Mouse (Mus musculus): ENCODE measurements around the gene Magee2. TPM values are rescaled to one million over a fixed set of nuclear protein-coding genes. Genes with fewer than 3 reads are reported as not detected.
"Not testable (repeated sequence)": the region's sequence is repeated elsewhere in the genome, so short reads cannot be mapped to it uniquely, and the experiment has no call there.

The Magee2 gene
- total RNA-seq (2015; ENCODE audit: low replicate concordance) (3.6 TPM in 1 of 2 replicates, not detected in the other), total RNA-seq (2017; ENCODE audit: low replicate concordance) (0.08 TPM in 1 of 2 replicates, not detected in the other)

DNA sequence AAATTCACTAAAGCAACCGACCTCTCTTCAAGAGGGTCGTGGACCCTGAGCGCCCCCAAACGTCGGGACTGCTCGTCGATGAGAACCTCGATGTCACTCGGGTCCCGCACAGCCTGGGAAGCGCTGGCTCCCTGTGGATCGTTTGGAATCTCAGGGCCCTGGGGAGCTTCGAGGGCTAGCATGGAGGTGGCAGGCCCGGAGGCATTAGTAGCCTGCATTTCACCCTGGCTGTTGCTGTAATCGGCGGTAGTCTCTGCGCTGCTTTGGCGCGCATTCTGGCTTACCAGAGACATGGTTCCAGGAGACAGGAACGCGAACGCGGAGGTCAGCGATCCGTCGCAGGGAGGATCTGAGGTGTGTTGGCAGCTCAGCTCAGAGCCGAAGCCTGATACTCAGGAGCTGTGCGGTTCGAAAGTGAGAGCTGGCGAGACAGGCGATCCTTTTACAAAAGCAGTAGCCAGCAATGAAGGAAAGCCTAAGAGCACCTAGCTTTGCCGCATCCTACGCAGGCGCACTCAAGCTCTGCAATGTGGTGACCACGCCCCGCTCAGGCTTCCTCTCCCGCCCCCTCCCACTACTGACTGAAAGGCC, at the start of gene Magee2:
Gene Magee2 (minus strand): TSS at position 517 of the 591 bp plus-strand sequence.
- ATAC-seq (replicated peaks; ENCODE audit: low FRiP score, poor library complexity, severe bottlenecking): no peak

DNA sequence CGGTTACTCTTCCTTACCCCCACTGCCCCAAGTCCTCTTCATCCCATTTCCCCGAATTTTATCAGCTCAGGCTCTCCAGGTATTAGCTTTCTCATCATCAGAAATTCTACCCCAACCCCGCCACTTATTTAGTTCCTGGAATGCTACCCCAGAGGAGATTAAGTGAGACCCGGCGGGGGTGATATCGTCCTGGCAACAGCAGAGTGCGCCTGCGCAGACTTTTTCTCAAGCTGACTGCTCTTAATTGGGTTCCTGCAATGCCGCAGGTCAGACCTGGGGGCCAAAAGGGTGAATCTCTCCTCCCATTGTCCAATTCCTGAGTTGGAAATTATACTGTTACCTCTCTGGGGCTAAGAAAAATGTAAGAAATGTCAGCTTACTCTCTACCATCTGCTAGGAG, 3.5 kb downstream of the Magee2 start:
- ATAC-seq (replicated peaks; ENCODE audit: low FRiP score, poor library complexity, severe bottlenecking): no peak

- ATAC-seq (replicated peaks; ENCODE audit: low FRiP score, poor library complexity, severe bottlenecking): not testable (repeated sequence)
These were observed 39.5 kb downstream of the Magee2 start for GRCm38 (mm10) chrX:104817583-104817982.

- not testable (repeated sequence) for ATAC-seq (replicated peaks; ENCODE audit: low FRiP score, poor library complexity, severe bottlenecking)
These were observed 40.1 kb downstream of the Magee2 start for GRCm38 (mm10) chrX:104816987-104817386.

- ATAC-seq (replicated peaks; ENCODE audit: low FRiP score, poor library complexity, severe bottlenecking): not testable (repeated sequence)
These were observed 43.4 kb downstream of the Magee2 start for GRCm38 (mm10) chrX:104813704-104814103.

Other genes with a start within 250 kb of the Magee2 start
- 3.6 and 10.9 TPM in 2 replicates for gene Zdhhc15, start 186.2 kb downstream of the Magee2 start, total RNA-seq (2015; ENCODE audit: low replicate concordance)
- 4.9 and 6.8 TPM in 2 replicates for gene Zdhhc15, start 186.2 kb downstream of the Magee2 start, total RNA-seq (2017; ENCODE audit: low replicate concordance)
- 13.7 and 17.6 TPM in 2 replicates for gene Pbdc1, start 222.5 kb upstream of the Magee2 start, total RNA-seq (2015; ENCODE audit: low replicate concordance)
- gene Pbdc1, start 222.5 kb upstream of the Magee2 start, total RNA-seq (2017; ENCODE audit: low replicate concordance): 17.3 and 21.6 TPM in 2 replicates

All from erythroid progenitor cell, adult 5-6 weeks (primary cell).